Mouse (Mus musculus): ENCODE data around the gene Olfr1444. TPM values are rescaled to one million over a fixed set of nuclear protein-coding genes. Genes with fewer than 3 reads are reported as not detected.

Olfr1444 gene
- polyA plus RNA-seq (2015; fragmentation: Nextera tagmentation; extraction: Ambion mirVana): not detected in 2 replicates

GRCm38 (mm10) chr19:12856983-12857382, at the start of gene Olfr1444:
Gene Olfr1444, plus strand, starts transcription at chr19:12857283.

GRCm38 (mm10) chr19:12846382-12846781, 10.7 kb upstream of the Olfr1444 start, which contains the start of gene Gm5244:
Gene Gm5244, plus strand, starts transcription at chr19:12846682.

GRCm38 (mm10) chr19:12883555-12883954, 26.5 kb downstream of the Olfr1444 start, which contains the start of gene Olfr1445:
Gene Olfr1445, plus strand, starts transcription at chr19:12883855.

GRCm38 (mm10) chr19:12893424-12893823, 36.3 kb downstream of the Olfr1444 start, which contains the start of gene Olfr1446:
Gene Olfr1446, minus strand, starts transcription at chr19:12893524.

GRCm38 (mm10) chr19:12903643-12904042, 46.6 kb downstream of the Olfr1444 start, which contains the start of gene Olfr1447:
Gene Olfr1447, minus strand, starts transcription at chr19:12903743.

Other genes starting within 250 kb of the Olfr1444 start
- gene Glyat, start 224.0 kb upstream of the Olfr1444 start, polyA plus RNA-seq (2015; fragmentation: Nextera tagmentation; extraction: Ambion mirVana): 0.15 and 0.47 TPM in 2 replicates
- not detected in 2 replicates for gene Olfr1442, start 186.8 kb upstream of the Olfr1444 start, polyA plus RNA-seq (2015; fragmentation: Nextera tagmentation; extraction: Ambion mirVana)
- gene Olfr1443, start 179.2 kb upstream of the Olfr1444 start, polyA plus RNA-seq (2015; fragmentation: Nextera tagmentation; extraction: Ambion mirVana): not detected in 2 replicates
- 0.69 and 0.88 TPM in 2 replicates for gene Keg1, start 161.5 kb upstream of the Olfr1444 start, polyA plus RNA-seq (2015; fragmentation: Nextera tagmentation; extraction: Ambion mirVana)
- 0.43 and 0.69 TPM in 2 replicates for gene Cntf, start 91.7 kb upstream of the Olfr1444 start, polyA plus RNA-seq (2015; fragmentation: Nextera tagmentation; extraction: Ambion mirVana)
- 11.3 and 12.5 TPM in 2 replicates for gene Zfp91, start 61.2 kb upstream of the Olfr1444 start, polyA plus RNA-seq (2015; fragmentation: Nextera tagmentation; extraction: Ambion mirVana)
- 3.7 and 5.1 TPM in 2 replicates for gene Lpxn, start 61.1 kb upstream of the Olfr1444 start, polyA plus RNA-seq (2015; fragmentation: Nextera tagmentation; extraction: Ambion mirVana)
- not detected in 2 replicates for gene Gm5244, start 10.6 kb upstream of the Olfr1444 start, polyA plus RNA-seq (2015; fragmentation: Nextera tagmentation; extraction: Ambion mirVana)
- not detected in 2 replicates for gene Olfr1445, start 26.6 kb downstream of the Olfr1444 start, polyA plus RNA-seq (2015; fragmentation: Nextera tagmentation; extraction: Ambion mirVana)
- not detected in 2 replicates for gene Olfr1446, start 36.2 kb downstream of the Olfr1444 start, polyA plus RNA-seq (2015; fragmentation: Nextera tagmentation; extraction: Ambion mirVana)
- gene Olfr1447, start 46.5 kb downstream of the Olfr1444 start, polyA plus RNA-seq (2015; fragmentation: Nextera tagmentation; extraction: Ambion mirVana): not detected in 2 replicates
- not detected in 2 replicates for gene Olfr1448, start 67.1 kb downstream of the Olfr1444 start, polyA plus RNA-seq (2015; fragmentation: Nextera tagmentation; extraction: Ambion mirVana)
- not detected in 2 replicates for gene Olfr1449, start 73.6 kb downstream of the Olfr1444 start, polyA plus RNA-seq (2015; fragmentation: Nextera tagmentation; extraction: Ambion mirVana)
- gene Olfr1450, start 93.0 kb downstream of the Olfr1444 start, polyA plus RNA-seq (2015; fragmentation: Nextera tagmentation; extraction: Ambion mirVana): not detected in 2 replicates
- gene Olfr1451, start 137.7 kb downstream of the Olfr1444 start, polyA plus RNA-seq (2015; fragmentation: Nextera tagmentation; extraction: Ambion mirVana): not detected in 2 replicates
- gene Olfr1453, start 171.0 kb downstream of the Olfr1444 start, polyA plus RNA-seq (2015; fragmentation: Nextera tagmentation; extraction: Ambion mirVana): not detected in 2 replicates
- gene Olfr1454, start 203.3 kb downstream of the Olfr1444 start, polyA plus RNA-seq (2015; fragmentation: Nextera tagmentation; extraction: Ambion mirVana): not detected in 2 replicates
- not detected in 2 replicates for gene Olfr1457, start 240.6 kb downstream of the Olfr1444 start, polyA plus RNA-seq (2015; fragmentation: Nextera tagmentation; extraction: Ambion mirVana)
- not detected in 2 replicates for gene Olfr1458, start 249.5 kb downstream of the Olfr1444 start, polyA plus RNA-seq (2015; fragmentation: Nextera tagmentation; extraction: Ambion mirVana)